Mouse (Mus musculus) left cerebral cortex, postnatal 36 days (tissue): ENCODE results near the gene Tsc2. TPM values are rescaled to one million over a fixed set of nuclear protein-coding genes. Genes with fewer than 3 reads are reported as not detected.
"Not testable (repeated sequence)": the region's sequence is repeated elsewhere in the genome, so short reads cannot be mapped to it uniquely, and the experiment has no call there.

Source experiments
- DNase-seq, 2 experiments: peaks; one replicate each; pipeline ENCODE4 v3.0.0; 2021 to 2022; ENCODE audit warnings: low spot score in 2 of 2, mixed read lengths in 1 of 2
- intact Hi-C: fragments of 180-260 bp; cut with DNase I; formaldehyde crosslinking; loops from one replicate; pipeline ENCODE4 v1.15.1; 2025
- total RNA-seq, 2 experiments: library from RNA; stranded (reverse); gene quantifications; 2 replicates each; pipeline ENCODE4 v1.2.3; 2021

The Tsc2 gene
- total RNA-seq = 100 to 1,000 TPM; 116 to 157 TPM

- intact Hi-C loops = loop anchor here (2.0 to 5.0 kb wide), 3 partner anchors 21 to 85 kb away; partner anchors contain the start of genes Pkd1 and Zfp598
- DNase-seq = peak; percentile 84 to 85
Measured at GRCm38 (mm10) chr17:24632167-24632812, at the start of gene Tsc2, which contains the start of gene Nthl1. Tsc2 (minus strand) TSS chr17:24632630. Nthl1 (plus strand) TSS chr17:24632680.

DNA sequence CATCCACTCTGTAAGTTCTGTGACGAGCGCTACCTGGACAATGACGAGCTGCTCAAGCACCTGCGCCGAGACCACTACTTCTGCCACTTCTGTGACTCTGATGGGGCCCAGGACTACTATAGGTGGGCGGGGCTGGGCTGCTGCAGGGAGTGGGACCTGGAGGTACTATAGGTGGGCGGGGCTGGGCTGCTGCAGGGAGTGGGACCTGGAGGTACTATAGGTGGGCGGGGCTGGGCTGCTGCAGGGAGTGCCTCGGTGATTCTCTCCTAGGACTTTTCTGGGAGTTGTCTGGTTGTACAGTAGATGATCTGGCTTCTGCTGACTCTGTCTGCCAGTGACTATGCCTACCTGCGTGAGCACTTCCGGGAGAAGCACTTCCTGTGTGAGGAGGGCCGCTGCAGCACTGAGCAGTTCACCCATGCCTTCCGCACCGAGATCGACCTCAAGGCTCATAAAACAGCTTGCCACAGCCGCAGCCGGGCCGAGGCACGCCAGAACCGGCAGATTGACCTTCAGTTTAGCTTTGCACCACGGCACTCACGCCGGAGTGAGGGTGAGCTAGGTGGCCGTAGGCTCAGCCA is 45.2 kb upstream of the Tsc2 start:
- intact Hi-C loops = no loop called here
- DNase-seq = no peak

DNA sequence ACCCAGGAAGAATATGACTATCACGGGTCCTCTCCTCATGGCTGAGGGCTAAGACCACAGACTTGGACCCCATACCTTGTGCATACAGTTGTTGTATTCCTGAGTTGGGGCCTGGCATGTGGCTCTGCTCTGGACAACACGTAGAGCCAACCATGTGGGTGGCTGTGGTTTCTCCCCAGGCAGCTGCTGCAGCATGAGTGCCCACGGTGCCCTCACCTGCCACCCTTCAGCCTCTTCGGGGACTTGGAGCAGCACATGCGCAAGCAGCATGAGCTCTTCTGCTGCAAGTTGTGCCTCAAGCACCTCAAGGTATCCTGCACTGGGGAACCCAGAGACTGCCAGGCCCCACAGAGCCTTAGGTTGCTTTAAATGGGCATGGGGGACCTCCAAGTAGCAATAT is 44.4 kb upstream of the Tsc2 start:
- intact Hi-C loops = no loop called here
- no peak for DNase-seq

- intact Hi-C loops = no loop called here
- no peak for DNase-seq
Measured at GRCm38 (mm10) chr17:24676187-24676586, 43.8 kb upstream of the Tsc2 start.

DNA sequence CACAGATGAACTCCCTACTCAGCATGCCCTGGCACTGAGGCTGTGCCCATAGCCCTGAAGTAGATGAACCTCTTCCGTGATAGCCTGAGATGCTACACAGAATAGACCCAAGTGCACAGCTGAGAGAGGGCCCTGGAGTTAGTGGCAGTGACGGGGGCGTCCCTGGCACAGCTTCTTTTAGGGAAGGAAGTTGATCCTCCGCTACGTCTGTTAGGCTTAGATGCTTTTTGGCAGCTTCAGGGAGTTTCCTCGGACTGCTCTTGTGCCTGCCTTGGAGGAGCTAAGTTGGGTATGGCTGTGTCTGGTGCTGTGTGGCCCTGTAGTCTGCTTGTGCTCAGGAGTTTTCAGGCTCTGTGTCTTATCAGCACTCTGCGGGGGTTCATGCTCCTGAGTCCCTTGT is 41.8 kb upstream of the Tsc2 start:
- peak; percentile 64 to 73 for DNase-seq

DNA sequence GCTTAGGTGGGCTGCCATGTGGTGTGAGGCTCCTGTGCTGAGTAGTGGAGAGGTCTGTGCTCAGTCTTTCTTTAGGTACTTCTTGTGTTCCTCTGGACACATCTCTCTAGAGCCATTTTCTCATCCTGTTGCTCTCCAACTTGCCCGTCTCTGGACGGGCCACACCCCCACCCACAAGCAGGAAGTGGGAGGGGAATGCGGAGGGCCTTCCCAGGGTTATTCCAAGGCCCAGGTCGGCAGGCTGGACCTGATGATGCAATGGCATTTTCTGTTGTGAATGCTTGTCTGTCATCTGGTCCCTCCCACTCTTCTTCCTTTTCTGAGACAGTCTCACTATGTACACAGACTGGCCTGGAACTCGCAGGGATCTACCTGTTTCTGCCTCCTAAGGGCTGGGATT is 39.7 kb upstream of the Tsc2 start:
- intact Hi-C loops = no loop called here
- no peak for DNase-seq

More for the DNA sequence above, 41.8 kb upstream of the Tsc2 start:
- intact Hi-C loops = no loop called here

DNA sequence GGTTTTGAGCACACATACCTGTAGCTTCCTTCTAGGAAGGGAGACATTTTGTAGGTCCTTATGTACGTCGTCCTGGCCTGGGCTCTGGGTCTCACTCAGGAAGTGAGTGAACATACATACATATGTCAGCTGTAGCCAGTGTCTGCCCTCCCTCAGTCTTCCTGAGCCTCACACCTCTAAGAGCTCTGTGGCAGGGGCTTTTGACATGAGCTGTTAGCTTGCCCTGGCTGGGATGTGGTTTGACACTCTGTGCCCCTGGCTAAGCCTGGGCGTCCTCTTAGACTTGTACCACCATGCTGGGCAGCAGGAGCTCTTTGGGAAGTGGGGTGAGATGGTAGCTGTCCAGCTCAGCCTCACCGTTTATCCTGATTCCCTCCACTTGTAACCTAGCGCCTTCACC is 38.9 kb upstream of the Tsc2 start:
- DNase-seq = no peak
- intact Hi-C loops = no loop called here

GRCm38 (mm10) chr17:24670246-24670844 is 37.9 kb upstream of the Tsc2 start:
- no peak for DNase-seq
- intact Hi-C loops = no loop called here

DNA sequence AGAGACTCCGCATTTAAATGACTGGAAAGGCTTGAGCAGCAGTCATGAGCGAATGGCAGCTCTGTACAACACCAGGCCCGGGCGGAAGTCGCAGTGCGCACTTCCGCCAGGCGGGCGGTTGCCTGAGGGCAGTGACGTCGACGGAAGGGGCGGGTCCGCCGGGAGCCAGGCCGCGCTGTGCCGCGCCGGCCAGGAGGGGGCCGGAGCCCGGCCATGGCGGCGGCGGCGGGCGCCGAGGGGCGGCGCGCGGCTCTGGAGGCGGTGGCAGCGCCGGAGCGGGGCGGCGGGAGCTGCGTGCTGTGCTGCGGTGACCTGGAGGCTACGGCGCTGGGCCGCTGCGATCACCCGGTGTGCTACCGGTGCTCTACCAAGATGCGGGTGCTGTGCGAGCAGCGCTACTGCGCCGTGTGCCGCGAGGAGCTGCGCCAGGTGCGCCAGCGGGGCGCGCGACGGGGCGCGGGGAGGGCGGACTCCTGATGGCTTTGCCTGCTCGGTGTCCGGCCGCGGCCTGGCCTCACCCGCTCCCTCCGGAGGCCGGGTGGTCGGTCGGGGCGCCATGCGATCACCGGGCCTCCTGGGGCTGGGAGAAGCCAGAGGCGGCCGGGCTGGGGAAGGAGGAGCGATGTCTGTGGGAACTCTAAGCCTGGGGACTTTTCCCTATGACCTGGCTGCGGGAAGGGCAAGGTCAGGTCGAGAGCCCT is 37.3 kb upstream of the Tsc2 start, which contains the start of gene Zfp598:
Zfp598 (plus strand) TSS at position 143 of the 701 bp plus-strand sequence.
- peak; percentile 94 to 97 for DNase-seq
- intact Hi-C loops = loop anchor here (5.0 kb wide), 2 partner anchors 37 to 122 kb away; partner anchors contain the start of genes Nthl1, Pkd1 and Tsc2

DNA sequence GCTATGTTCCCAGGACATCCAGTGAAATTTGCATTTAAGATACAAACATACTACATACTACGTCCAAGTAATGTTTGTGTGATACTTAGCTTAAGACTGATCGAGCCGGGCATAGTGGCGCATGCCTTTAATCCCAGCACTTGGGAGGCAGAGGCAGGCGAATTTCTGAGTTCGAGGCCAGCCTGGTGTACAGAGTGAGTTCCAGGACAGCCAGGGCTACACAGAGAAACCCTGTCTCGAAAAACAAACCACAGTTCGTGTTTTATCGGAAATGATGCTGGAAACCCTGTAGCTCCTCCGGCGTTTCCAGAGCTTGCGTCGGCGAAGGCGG is 36.7 kb upstream of the Tsc2 start:
- DNase-seq = not testable (repeated sequence)
- intact Hi-C loops = loop anchor here (5.0 kb wide), 2 partner anchors 37 to 122 kb away; partner anchors contain the start of genes Nthl1, Pkd1 and Tsc2

- intact Hi-C loops = loop anchor here (5.0 kb wide), 2 partner anchors 35 to 120 kb away; partner anchors contain the start of genes Nthl1, Pkd1 and Tsc2
- no peak for DNase-seq
Measured at GRCm38 (mm10) chr17:24667416-24667815, 35.0 kb upstream of the Tsc2 start.

DNA sequence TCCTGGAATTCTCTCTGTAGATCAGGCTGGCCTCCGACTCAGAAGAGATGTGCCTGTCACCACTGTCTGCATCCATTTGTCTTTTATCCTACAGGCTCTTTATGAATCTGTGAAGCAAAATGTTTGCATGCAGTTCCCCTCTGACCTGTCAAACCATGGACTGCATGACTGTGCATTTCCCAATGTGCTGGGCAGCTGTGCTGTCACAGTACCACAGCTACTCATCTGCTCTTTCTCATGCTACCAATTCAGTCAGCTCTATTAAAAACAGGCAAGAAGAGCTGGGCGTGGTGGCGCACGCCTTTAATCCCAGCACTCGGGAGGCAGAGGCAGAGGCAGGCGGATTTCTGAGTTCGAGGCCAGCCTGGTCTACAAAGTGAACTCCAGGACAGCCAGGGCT is 34.6 kb upstream of the Tsc2 start:
- not testable (repeated sequence) for DNase-seq
- intact Hi-C loops = loop anchor here (5.0 kb wide), 2 partner anchors 35 to 120 kb away; partner anchors contain the start of genes Nthl1, Pkd1 and Tsc2

DNA sequence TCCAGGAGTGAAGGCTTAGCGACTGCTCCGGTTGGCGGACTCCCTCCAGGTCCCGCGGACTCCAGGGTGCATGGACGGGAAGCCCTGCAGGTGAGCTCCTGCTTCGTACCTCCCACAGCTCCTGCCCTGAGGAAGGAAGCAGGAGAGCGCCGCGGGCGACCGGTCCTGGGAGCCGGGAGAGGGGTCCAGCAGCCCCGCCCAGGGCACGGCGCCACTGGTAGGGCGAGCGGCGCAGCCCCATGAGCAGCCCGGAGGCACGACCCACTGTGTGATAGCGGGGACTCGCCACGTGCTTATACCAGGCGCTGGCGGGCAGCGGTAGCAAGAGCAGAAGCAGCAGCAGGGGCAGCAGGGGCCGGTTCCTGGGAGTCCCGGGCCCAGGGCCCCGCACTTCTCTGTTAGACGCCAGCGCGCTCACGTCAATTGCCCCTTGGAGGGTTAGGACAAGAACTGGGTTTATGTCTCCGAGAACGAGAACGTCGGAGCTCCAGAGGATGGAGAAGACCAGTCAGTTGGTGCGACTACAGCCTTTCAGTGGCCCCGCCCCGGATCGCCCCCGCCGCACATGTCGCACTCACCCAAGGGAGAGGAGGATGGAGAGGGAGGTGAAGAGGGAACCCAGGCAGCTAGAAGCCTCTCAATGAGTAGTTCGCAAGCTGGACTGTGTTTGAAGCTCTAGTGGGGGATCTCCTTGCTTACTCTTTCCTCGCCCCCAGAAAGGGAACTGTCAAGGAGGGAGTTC is 25.8 kb upstream of the Tsc2 start, which contains the start of gene Npw:
Npw (minus strand) TSS at position 441 of the 742 bp plus-strand sequence.
- intact Hi-C loops = no loop called here
- DNase-seq = no peak

GRCm38 (mm10) chr17:24654969-24655368 is 22.5 kb upstream of the Tsc2 start:
- intact Hi-C loops = loop anchor here (5.0 kb wide), 1 partner anchor 118 kb away; no protein-coding TSS in a partner anchor
- no peak for DNase-seq

DNA sequence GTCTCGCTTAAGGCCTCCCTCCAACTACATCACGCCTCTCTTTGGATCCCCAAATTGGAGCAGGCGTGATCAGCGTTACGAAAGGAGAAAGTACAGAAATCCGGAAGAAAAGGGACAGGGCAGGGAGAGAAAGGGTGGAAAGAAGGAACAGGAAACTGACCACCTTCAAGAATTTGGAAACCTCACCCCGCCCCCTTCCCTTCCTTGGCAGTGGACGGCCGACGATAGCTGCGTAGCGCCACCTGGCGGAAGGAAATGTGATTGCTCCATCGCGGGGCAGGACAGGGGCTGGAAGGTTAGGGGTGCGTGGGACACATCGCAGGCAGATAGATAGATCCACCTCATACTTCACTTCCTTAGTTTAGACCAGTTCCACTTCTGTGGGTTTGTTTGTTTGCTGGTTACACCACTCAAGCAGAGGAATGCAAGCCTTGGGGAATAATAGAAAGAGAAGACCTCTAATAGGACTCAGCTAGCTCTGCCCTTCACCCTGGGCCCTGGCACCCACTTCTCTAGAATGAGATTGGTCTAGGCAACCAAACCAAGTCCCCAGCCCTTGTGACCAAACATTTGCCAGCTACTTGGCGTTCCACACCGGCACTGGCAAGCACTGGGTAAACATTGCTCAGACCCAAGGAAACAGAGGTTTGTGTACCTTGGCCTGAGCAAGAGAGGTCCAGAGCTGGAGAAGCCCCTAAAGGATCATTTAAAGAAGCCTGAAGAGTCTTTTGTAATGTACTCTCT is 21.7 kb upstream of the Tsc2 start:
- no peak for DNase-seq
- intact Hi-C loops = loop anchor here (2.0 to 5.0 kb wide), 2 partner anchors 21 to 117 kb away; partner anchors contain the start of genes Nthl1 and Tsc2

GRCm38 (mm10) chr17:24651835-24652234 is 19.4 kb upstream of the Tsc2 start:
- intact Hi-C loops = loop anchor here (2.0 to 5.0 kb wide), 2 partner anchors 19 to 115 kb away; partner anchors contain the start of genes Nthl1 and Tsc2
- DNase-seq = no peak

- intact Hi-C loops = loop anchor here (5.0 kb wide), 1 partner anchor 113 kb away; no protein-coding TSS in a partner anchor
- no peak for DNase-seq
Measured at GRCm38 (mm10) chr17:24650766-24651165, 18.3 kb upstream of the Tsc2 start.

DNA sequence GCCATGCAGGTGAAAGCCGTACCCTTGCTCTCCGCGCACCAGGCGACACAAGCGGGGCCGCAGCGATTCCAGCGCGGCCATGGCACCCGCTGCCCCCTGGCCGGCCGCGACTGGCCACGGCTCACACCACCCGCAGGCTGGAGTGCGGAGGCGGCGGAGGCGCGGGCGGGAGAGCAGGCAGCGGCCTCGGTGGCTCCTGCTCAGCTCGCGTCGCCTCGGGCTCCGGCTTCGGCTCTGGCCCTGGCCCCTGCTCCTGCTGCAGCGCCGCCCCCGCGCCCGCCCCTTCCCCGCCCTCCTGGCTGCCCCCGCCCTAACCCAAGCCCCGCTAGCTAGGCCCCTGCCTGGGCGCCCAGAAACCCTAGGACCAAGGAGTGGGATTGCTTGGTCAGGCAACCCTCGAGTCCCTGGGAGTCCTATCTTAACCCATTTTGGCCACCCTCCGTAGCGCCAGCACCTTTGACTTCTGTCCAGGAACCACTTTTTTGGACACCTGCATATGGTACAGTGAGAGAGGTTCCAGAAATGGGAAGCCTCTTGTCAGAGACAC is 17.7 kb upstream of the Tsc2 start, which contains the start of gene Slc9a3r2:
Slc9a3r2 (minus strand) TSS at position 258 of the 547 bp plus-strand sequence.
- intact Hi-C loops = loop anchor here (5.0 kb wide), 1 partner anchor 113 kb away; no protein-coding TSS in a partner anchor

More for the DNA sequence above, 17.7 kb upstream of the Tsc2 start, which contains the start of gene Slc9a3r2:
- peak in 1 of 2 experiments; percentile 45 for DNase-seq
